Mouse (Mus musculus) duodenum, adult 2 months (tissue): ENCODE data around the gene Vpreb3. TPM values are rescaled to one million over a fixed set of nuclear protein-coding genes. Genes with fewer than 3 reads are reported as not detected.

Source experiments
- polyA plus RNA-seq: library from polyadenylated mRNA; depleted of rRNA; stranded (reverse); fragments of >200 nt; gene quantifications from 2 replicates; pipeline ENCODE4 v1.2.3, GENCODE M21; 2012; ENCODE audit warnings: low replicate concordance; rRNA removed

Gene Vpreb3
- polyA plus RNA-seq, result 15.6 and 34.8 TPM in 2 replicates

GRCm38 (mm10) chr10:75942736-75943477 lies at the start of gene Vpreb3:
Vpreb3 (plus strand) TSS chr10:75943057.

GRCm38 (mm10) chr10:75893089-75893750 lies 49.6 kb upstream of the Vpreb3 start, which contains the start of gene Derl3:
Derl3 (plus strand) TSS chr10:75893413.

GRCm38 (mm10) chr10:75921026-75921725 lies 21.7 kb upstream of the Vpreb3 start, which contains the start of gene Smarcb1:
Smarcb1 (minus strand) TSS chr10:75921617.

GRCm38 (mm10) chr10:75932891-75933290 lies 10.0 kb upstream of the Vpreb3 start, which contains the start of gene Chchd10:
Chchd10 (plus strand) TSS chr10:75933130.

GRCm38 (mm10) chr10:75935680-75936541 lies 6.9 kb upstream of the Vpreb3 start, which contains the start of gene Mmp11:
Mmp11 (minus strand) TSS chr10:75936496.

GRCm38 (mm10) chr10:75940520-75940919 lies 2.3 kb upstream of the Vpreb3 start, which contains the start of gene Gm867:
Gm867 (minus strand) TSS chr10:75940672.

GRCm38 (mm10) chr10:75954381-75954811 lies 11.5 kb downstream of the Vpreb3 start, which contains the start of gene Gm5134:
Gm5134 (plus strand) TSS chr10:75954514.

Other genes with a start within 250 kb of the Vpreb3 start
- 28.9 and 35.0 TPM in 2 replicates for gene Cabin1, start 178.7 kb upstream of the Vpreb3 start, polyA plus RNA-seq
- 72.5 and 123 TPM in 2 replicates for gene Ddt, start 169.6 kb upstream of the Vpreb3 start, polyA plus RNA-seq
- gene Gm20441, start 162.1 kb upstream of the Vpreb3 start, polyA plus RNA-seq, result 0.35 and 0.62 TPM in 2 replicates
- 54.3 and 60.2 TPM in 2 replicates for gene Gstt3, start 161.6 kb upstream of the Vpreb3 start, polyA plus RNA-seq
- 155 and 255 TPM in 2 replicates for gene Gstt1, start 144.5 kb upstream of the Vpreb3 start, polyA plus RNA-seq
- gene Gstt4, start 120.5 kb upstream of the Vpreb3 start, polyA plus RNA-seq, result not detected in 2 replicates
- gene Gstt2, start 105.6 kb upstream of the Vpreb3 start, polyA plus RNA-seq, result 143 and 478 TPM in 2 replicates
- gene Mif, start 82.8 kb upstream of the Vpreb3 start, polyA plus RNA-seq, result 800 and 939 TPM in 2 replicates
- gene Derl3, start 49.6 kb upstream of the Vpreb3 start, polyA plus RNA-seq, result 82.6 and 108 TPM in 2 replicates
- 32.6 and 50.7 TPM in 2 replicates for gene Smarcb1, start 21.4 kb upstream of the Vpreb3 start, polyA plus RNA-seq
- 2,198 and 3,586 TPM in 2 replicates for gene Chchd10, start 9.9 kb upstream of the Vpreb3 start, polyA plus RNA-seq
- 7.4 and 10.6 TPM in 2 replicates for gene Mmp11, start 6.6 kb upstream of the Vpreb3 start, polyA plus RNA-seq
- gene Gm867, start 2.4 kb upstream of the Vpreb3 start, polyA plus RNA-seq, result not detected in 2 replicates
- gene Gm5134, start 11.5 kb downstream of the Vpreb3 start, polyA plus RNA-seq, result 0.06 and 0.18 TPM in 2 replicates
- 3.8 TPM in 2 replicates for gene Zfp280b, start 89.6 kb downstream of the Vpreb3 start, polyA plus RNA-seq
- 5.3 and 58.4 TPM in 2 replicates for gene Slc5a4b, start 167.9 kb downstream of the Vpreb3 start, polyA plus RNA-seq
- 7.9 and 74.2 TPM in 2 replicates for gene Slc5a4a, start 204.4 kb downstream of the Vpreb3 start, polyA plus RNA-seq